17 mouse cellular contexts compared by ENCODE assay signal in genomic region chr16:23323915-23324314, GRCm38 (mm10).
A peak's percentile ranks its signal among the peaks of the same experiment; 100 is the strongest.
DNase-seq lines count a peak whose midpoint lies in the region; ATAC-seq lines count a peak whose summit lies in the region.
"Had no signal": no experiment of that assay in that cellular context is flagged by ENCODE, and none has a peak within 500 bp of the region (broad histone marks: within the 10 kb centered on the region; RNA-seq: fewer than 3 reads in every experiment).

No protein-coding gene starts in this region.

- peaks cover 21% of the 10 kb centered on the region for H3K36me3 ChIP-seq in forebrain, embryonic 12.5 days (replicated peaks)
- H3K36me3 ChIP-seq in forebrain, embryonic 10.5 days (replicated peaks): peaks cover 32% of the 10 kb centered on the region
- H3K36me3 ChIP-seq in limb, embryonic 12.5 days: peaks cover 42% of the 10 kb centered on the region
- H3K36me3 ChIP-seq in limb, embryonic 10.5 days: peaks cover 60% of the 10 kb centered on the region
- H3K36me3 ChIP-seq in forebrain, embryonic 16.5 days (ENCODE audit: control insufficient read depth, insufficient read depth): peaks cover 21% of the 10 kb centered on the region

- H3K9me3 ChIP-seq in forebrain, embryonic 12.5 days: no peaks in the 10 kb centered on the region
- no peaks in the 10 kb centered on the region for H3K9me3 ChIP-seq in forebrain, embryonic 10.5 days
- H3K9me3 ChIP-seq in limb, embryonic 12.5 days: no peaks in the 10 kb centered on the region
- no peaks in the 10 kb centered on the region for H3K9me3 ChIP-seq in limb, embryonic 10.5 days (replicated peaks)
- H3K9me3 ChIP-seq in forebrain, embryonic 16.5 days (ENCODE audit: control insufficient read depth, low read length): no peaks in the 10 kb centered on the region
- H3K9me3 ChIP-seq: heart, embryonic 12.5 days; limb, embryonic 15.5 days; liver, embryonic 15.5 days; midbrain, embryonic 12.5 days had no signal

- no peak overlapping the region for H3K4me2 ChIP-seq in forebrain, embryonic 12.5 days
- no peak overlapping the region for H3K4me2 ChIP-seq in limb, embryonic 12.5 days
- H3K4me2 ChIP-seq in forebrain, embryonic 16.5 days (ENCODE audit: low read length): no peak overlapping the region
- H3K4me2 ChIP-seq: heart, embryonic 12.5 days; limb, embryonic 15.5 days; liver, embryonic 15.5 days; midbrain, embryonic 12.5 days had no signal

- no peak for DNase-seq in forebrain, embryonic 10.5 days (ENCODE audit: extremely low spot score, low spot score)
- DNase-seq in limb, embryonic 10.5 days (ENCODE audit: low spot score): no peak
- peak; percentile 30 for DNase-seq in testis, postnatal 10 days (ENCODE audit: low spot score)
- DNase-seq in testis, postnatal 14 days (ENCODE audit: low spot score): no peak
- no peak for DNase-seq in urinary bladder, adult 18-20 months (ENCODE audit: low spot score in 2 of 2)
- DNase-seq: cerebellum, adult 2 months had no signal

- no peaks in the 10 kb centered on the region for H3K27me3 ChIP-seq in forebrain, embryonic 12.5 days
- H3K27me3 ChIP-seq in forebrain, embryonic 10.5 days (ENCODE audit: poor library complexity, severe bottlenecking): no peaks in the 10 kb centered on the region
- H3K27me3 ChIP-seq in limb, embryonic 12.5 days: no peaks in the 10 kb centered on the region
- no peaks in the 10 kb centered on the region for H3K27me3 ChIP-seq in limb, embryonic 10.5 days (ENCODE audit: low read depth, poor library complexity, severe bottlenecking)
- no peaks in the 10 kb centered on the region for H3K27me3 ChIP-seq in forebrain, embryonic 16.5 days (replicated peaks; ENCODE audit: control insufficient read depth, insufficient read depth, low read length)
- H3K27me3 ChIP-seq: heart, embryonic 12.5 days; limb, embryonic 15.5 days; liver, embryonic 15.5 days; midbrain, embryonic 12.5 days had no signal

- H3K9ac ChIP-seq in forebrain, embryonic 12.5 days: no peak overlapping the region
- no peak overlapping the region for H3K9ac ChIP-seq in limb, embryonic 12.5 days (replicated peaks)
- no peak overlapping the region for H3K9ac ChIP-seq in forebrain, embryonic 16.5 days (replicated peaks; ENCODE audit: low read depth, low read length)
- H3K9ac ChIP-seq: heart, embryonic 12.5 days; limb, embryonic 15.5 days; liver, embryonic 15.5 days; midbrain, embryonic 12.5 days had no signal

- WGBS in forebrain, embryonic 12.5 days: 18% methylated on average over 3 of the region's 3 CpGs
- 30% methylated on average over 3 of the region's 3 CpGs for WGBS in forebrain, embryonic 10.5 days
- 53% methylated on average over 3 of the region's 3 CpGs for WGBS in limb, embryonic 12.5 days
- 59% methylated on average over 3 of the region's 3 CpGs for whole genome bisulfite sequencing in limb, embryonic 10.5 days
- 10% methylated on average over 3 of the region's 3 CpGs for WGBS in forebrain, embryonic 16.5 days

- peak overlapping the region; percentile 21; the same call in 1 of the 2 replicates for H3K27ac ChIP-seq in forebrain, embryonic 12.5 days
- no peak overlapping the region for H3K27ac ChIP-seq in forebrain, embryonic 10.5 days
- 0 out of 2 replicates have a peak overlapping the region, but pooled peaks have one; percentile 23 for H3K27ac ChIP-seq in limb, embryonic 12.5 days
- no peak overlapping the region for H3K27ac ChIP-seq in limb, embryonic 10.5 days
- no peak overlapping the region for H3K27ac ChIP-seq in forebrain, embryonic 16.5 days (ENCODE audit: low read length)
- H3K27ac ChIP-seq: kidney, postnatal 0 days; limb, embryonic 15.5 days; liver, embryonic 15.5 days; midbrain, embryonic 12.5 days had no signal

- H3K4me1 ChIP-seq in forebrain, embryonic 12.5 days: peaks cover 12% of the 10 kb centered on the region
- peaks cover 26% of the 10 kb centered on the region for H3K4me1 ChIP-seq in forebrain, embryonic 10.5 days
- H3K4me1 ChIP-seq in limb, embryonic 12.5 days (replicated peaks): no peaks in the 10 kb centered on the region; the same call in 1 of the 2 replicates
- H3K4me1 ChIP-seq in limb, embryonic 10.5 days: peaks cover 5% of the 10 kb centered on the region; the same call in 1 of the 2 replicates
- peaks cover 10% of the 10 kb centered on the region for H3K4me1 ChIP-seq in forebrain, embryonic 16.5 days (replicated peaks; ENCODE audit: control insufficient read depth, insufficient read depth, low read length)

- no peak for ATAC-seq in forebrain, embryonic 12.5 days (ENCODE audit: low FRiP score)
- no peak for ATAC-seq in limb, embryonic 12.5 days (ENCODE audit: insufficient number of reproducible peaks, insufficient read depth, low FRiP score, low TSS enrichment, low read depth)
- peak; percentile 57; the same call in 1 of the 2 replicates for ATAC-seq in forebrain, embryonic 16.5 days
- ATAC-seq: hindbrain, embryonic 16.5 days; intestine, embryonic 16.5 days had no signal

- no peak overlapping the region for H3K4me3 ChIP-seq in forebrain, embryonic 12.5 days (replicated peaks)
- H3K4me3 ChIP-seq in forebrain, embryonic 10.5 days: no peak overlapping the region
- no peak overlapping the region for H3K4me3 ChIP-seq in limb, embryonic 12.5 days (replicated peaks)
- no peak overlapping the region for H3K4me3 ChIP-seq in limb, embryonic 10.5 days
- H3K4me3 ChIP-seq in forebrain, embryonic 16.5 days (replicated peaks; ENCODE audit: low read length): no peak overlapping the region
- H3K4me3 ChIP-seq: heart, embryonic 12.5 days; limb, embryonic 15.5 days; liver, embryonic 15.5 days; midbrain, embryonic 12.5 days; myocyte had no signal

Comparison
In these comparisons a context has a peak if more than half of its experiments do, and no peak if none do; other contexts are left out.
1. H3K27ac ChIP-seq: peak in forebrain, embryonic 12.5 days (single experiment) and limb, embryonic 12.5 days (single experiment); none in forebrain, embryonic 10.5 days (single experiment), limb, embryonic 10.5 days (single experiment) and forebrain, embryonic 16.5 days (single experiment).